Mouse (Mus musculus) forebrain, embryonic 16.5 days (tissue): ENCODE measurements at regions not wholly inside any gene's neighbourhood (a gene's known extent, or its start where the extent isn't known, plus 50 kb on each side); places are given as distances from the start of the nearest gene placed in this dataset. TPM values are rescaled to one million over a fixed set of nuclear protein-coding genes. Genes with fewer than 3 reads are reported as not detected.

Experiments used
- ATAC-seq: fragments of 200-750 bp; cut with Nextera tagmentation; 2 replicates; pipeline ENCODE4 v1.8.0; 2017; ENCODE audit warnings: mild to moderate bottlenecking, moderate library complexity
- H3K27ac ChIP-seq: fragments of 300-500 bp; sonication (generic); 2 replicates; pipeline ENCODE4 v1.5.1; 2014; ENCODE audit warnings: low read length, control low read depth
- H3K27me3 ChIP-seq: fragments of 300-500 bp; sonication (generic); replicated peaks from 2 replicates; pipeline ENCODE4 v1.6.1; 2014; ENCODE audit warnings: low read length; ENCODE audit not compliant: control insufficient read depth, insufficient read depth
- H3K36me3 ChIP-seq: fragments of 300-500 bp; sonication (generic); 2 replicates; pipeline ENCODE4 v1.6.1; 2014; ENCODE audit not compliant: control insufficient read depth, insufficient read depth
- H3K4me1 ChIP-seq: fragments of 300-500 bp; sonication (generic); replicated peaks from 2 replicates; pipeline ENCODE4 v1.6.1; 2014; ENCODE audit warnings: low read length; ENCODE audit not compliant: control insufficient read depth, insufficient read depth
- H3K4me2 ChIP-seq: fragments of 300-500 bp; sonication (generic); 2 replicates; pipeline ENCODE4 v1.6.1; 2014; ENCODE audit warnings: mild to moderate bottlenecking, low read length, control low read depth
- H3K4me3 ChIP-seq: fragments of 300-500 bp; sonication (generic); replicated peaks from 2 replicates; pipeline ENCODE4 v1.5.1; 2014; ENCODE audit warnings: mild to moderate bottlenecking, low read length, control low read depth
- H3K9ac ChIP-seq: fragments of 300-500 bp; sonication (generic); replicated peaks from 2 replicates; pipeline ENCODE4 v1.6.1; 2014; ENCODE audit warnings: low read depth, low read length, control low read depth
- H3K9me3 ChIP-seq: fragments of 300-500 bp; sonication (generic); 2 replicates; pipeline ENCODE4 v1.6.1; 2016; ENCODE audit warnings: low read length; ENCODE audit not compliant: control insufficient read depth
- WGBS: fragments of 180-500 bp; shearing (Covaris S2); extraction: QIAGEN DNeasy Blood & Tissue Kit; methylation state at CpG from one replicate; pipeline ENCODE4 v1.1.7; 2014; 5-methylcytosine and 5-hydroxymethylcytosine counted together
- microRNA-seq: library from miRNA; unstranded; fragments of <30 nt; microRNA quantifications from one replicate; pipeline ENCODE4, GENCODE M21; 2017

DNA sequence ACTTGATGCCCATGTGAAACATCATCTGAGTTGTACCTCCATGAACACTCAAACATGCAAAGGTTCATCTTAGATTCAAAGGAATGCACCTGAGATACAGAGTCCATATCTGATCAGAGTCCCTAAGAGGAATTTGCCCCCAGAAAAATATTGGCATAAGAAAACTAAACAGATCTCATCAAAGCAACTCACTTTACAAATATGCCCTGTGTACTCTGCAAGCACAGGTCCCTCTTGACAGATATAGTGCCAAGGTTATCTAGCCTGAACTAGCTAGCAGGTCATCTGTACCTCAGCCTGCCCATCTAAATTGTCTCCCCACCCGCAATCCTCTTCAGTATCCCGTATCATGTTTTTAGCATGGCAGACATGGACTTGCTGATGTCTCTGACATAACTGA lies 64.0 kb upstream of the Gm9747 start:
- H3K4me2 ChIP-seq, result no peak overlapping the region
- no peak overlapping the region for H3K27ac ChIP-seq
- H3K4me1 ChIP-seq, result no peaks in the 10 kb centered on the region
- no peak for ATAC-seq
- H3K9me3 ChIP-seq, result no peaks in the 10 kb centered on the region
- 98% methylated on average over 2 of the region's 2 CpGs for WGBS
- H3K27me3 ChIP-seq, result no peaks in the 10 kb centered on the region
- H3K9ac ChIP-seq, result no peak overlapping the region
- H3K4me3 ChIP-seq, result no peak overlapping the region
- H3K36me3 ChIP-seq, result no peaks in the 10 kb centered on the region

DNA sequence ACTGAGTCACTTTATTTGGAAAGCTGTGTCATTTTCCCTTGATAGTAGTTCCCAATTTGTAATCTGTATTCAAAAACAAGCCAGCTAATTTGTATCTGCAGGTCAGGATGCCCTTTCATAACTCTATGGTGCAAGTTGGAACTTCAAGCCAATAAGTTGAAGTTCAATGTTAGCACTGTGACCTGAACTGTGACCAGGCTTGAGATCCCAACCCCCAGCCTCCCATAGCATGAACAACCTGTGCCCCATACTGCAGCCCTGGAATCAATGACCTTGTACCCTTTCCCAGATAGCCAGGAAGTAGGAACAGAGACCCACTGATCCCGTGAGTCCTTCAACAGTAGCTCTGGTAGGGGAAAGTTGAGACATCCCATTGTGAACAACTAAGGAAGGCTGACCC lies 52.5 kb upstream of the Gm9747 start:
- Histone ChIP-seq H3K27me3 (no peaks in the 10 kb centered on the region), H3K4me3 (no peak overlapping the region), H3K4me1 (no peaks in the 10 kb centered on the region), H3K4me2 (no peak overlapping the region), H3K9ac (no peak overlapping the region), H3K27ac (no peak overlapping the region), H3K36me3 (no peaks in the 10 kb centered on the region), H3K9me3 (no peaks in the 10 kb centered on the region)
- no peak for ATAC-seq
- 74% methylated on average over 1 of the region's 1 CpGs for WGBS

Small RNAs in the stretch of these regions (microRNA-seq; reads per million reads assigned to microRNA genes)
- not detected for gene Mir6344
